Comparison of ENCODE assay signal across 36 mouse cellular contexts in the genomic region with DNA sequence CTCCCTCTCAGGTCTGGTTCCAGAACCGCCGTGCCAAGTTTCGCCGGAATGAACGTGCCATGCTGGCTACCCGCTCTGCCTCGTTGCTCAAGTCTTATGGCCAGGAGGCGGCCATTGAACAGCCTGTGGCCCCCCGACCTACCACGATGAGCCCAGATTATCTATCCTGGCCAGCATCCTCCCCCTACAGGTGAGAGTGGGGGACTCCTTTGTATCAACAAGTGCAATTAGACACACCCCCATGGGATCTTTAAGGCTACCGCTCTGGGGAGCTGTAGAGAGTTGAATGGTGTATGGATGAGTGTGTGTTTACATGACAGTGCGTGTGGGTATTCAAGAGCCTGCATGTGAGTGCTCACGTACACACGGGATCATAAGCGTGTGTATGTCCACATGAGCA. TPM values are rescaled to one million over a fixed set of nuclear protein-coding genes. Genes with fewer than 3 reads are reported as not detected.
"Had no signal": no experiment of that assay in that cellular context is flagged by ENCODE, and none has a peak within 500 bp of the region (broad histone marks: within the 10 kb centered on the region; RNA-seq: fewer than 3 reads in every experiment).

No protein-coding gene starts in this region.

- H3K27me3 ChIP-seq: heart, embryonic 12.5 days; heart, embryonic 13.5 days; heart, embryonic 15.5 days; hindbrain, embryonic 12.5 days; hindbrain, embryonic 13.5 days; hindbrain, embryonic 15.5 days; intestine, embryonic 15.5 days; kidney, embryonic 15.5 days had no signal

- H3K36me3 ChIP-seq: heart, embryonic 15.5 days; hindbrain, embryonic 12.5 days; hindbrain, embryonic 13.5 days; hindbrain, embryonic 15.5 days; intestine, embryonic 15.5 days had no signal

- ATAC-seq: hindbrain, postnatal 0 days; inflammation-experienced regulatory T-cells, adult 6 months; intestine, embryonic 15.5 days; intestine, embryonic 16.5 days; intestine, postnatal 0 days had no signal

- H3K4me1 ChIP-seq: hindbrain, embryonic 15.5 days; intestine, embryonic 15.5 days had no signal

- H3K9me3 ChIP-seq: heart, embryonic 10.5 days; heart, embryonic 13.5 days; heart, embryonic 15.5 days; hindbrain, embryonic 10.5 days; hindbrain, embryonic 12.5 days; hindbrain, embryonic 13.5 days; hindbrain, embryonic 15.5 days; intestine, embryonic 15.5 days; kidney, embryonic 15.5 days had no signal

- H3K4me2 ChIP-seq: heart, embryonic 11.5 days; heart, embryonic 12.5 days; heart, embryonic 13.5 days; heart, embryonic 15.5 days; hindbrain, embryonic 12.5 days; hindbrain, embryonic 13.5 days; hindbrain, embryonic 14.5 days; hindbrain, embryonic 15.5 days; intestine, embryonic 15.5 days; kidney, embryonic 15.5 days had no signal

- DNase-seq: heart, postnatal 10 days; heart, postnatal 14 days; heart, postnatal 36 days; heart, postnatal 4 days; kidney, adult 11 months; kidney, adult 18-20 months; kidney, adult 2 months; kidney, adult 8-10 months; kidney, adult 9 months; kidney, postnatal 10 days; kidney, postnatal 14 days; kidney, postnatal 25 days; kidney, postnatal 36 days; kidney, postnatal 4 days; layer of hippocampus, adult 9-11 months; layer of hippocampus, postnatal 36 days had no signal

- H3K4me3 ChIP-seq: heart, embryonic 10.5 days; heart, embryonic 12.5 days; heart, embryonic 13.5 days; heart, embryonic 15.5 days; hindbrain, embryonic 10.5 days; hindbrain, embryonic 12.5 days; hindbrain, embryonic 13.5 days; hindbrain, embryonic 15.5 days; intestine, embryonic 15.5 days; kidney, embryonic 15.5 days; layer of hippocampus, adult 2 months; left cerebral cortex, adult 2 months had no signal

- H3K27ac ChIP-seq: heart, embryonic 10.5 days; heart, embryonic 13.5 days; heart, embryonic 15.5 days; hindbrain, embryonic 10.5 days; hindbrain, embryonic 12.5 days; hindbrain, embryonic 13.5 days; hindbrain, embryonic 14.5 days; hindbrain, embryonic 15.5 days; hindbrain, postnatal 0 days; intestine, embryonic 15.5 days; kidney, embryonic 15.5 days; kidney, postnatal 0 days; layer of hippocampus, adult 2 months; left cerebral cortex, adult 2 months had no signal

- H3K9ac ChIP-seq: heart, embryonic 12.5 days; heart, embryonic 13.5 days; heart, embryonic 15.5 days; hindbrain, embryonic 12.5 days; hindbrain, embryonic 13.5 days; hindbrain, embryonic 14.5 days; hindbrain, embryonic 15.5 days; intestine, embryonic 15.5 days; kidney, embryonic 15.5 days had no signal

RNA-seq across cellular contexts. Expression of a gene that starts 44.7 kb away (rescaled TPM):
- total RNA-seq: hematopoietic stem cell, adult 5-6 weeks had no signal
- polyA plus RNA-seq: inflammation-experienced regulatory T-cells, adult 6 months had no signal

RNA-seq across cellular contexts. Expression of a gene that starts 50.2 kb away (rescaled TPM):
- polyA plus RNA-seq: inflammation-experienced regulatory T-cells, adult 6 months had no signal
